In genomic region chr10:38380388-38380787, GRCm38 (mm10) we compare ENCODE assay signal across 24 mouse cellular contexts.
DNase-seq lines count a peak whose midpoint lies in the region; ATAC-seq and TF ChIP-seq lines count a peak whose summit lies in the region.
"Had no signal": no experiment of that assay in that cellular context is flagged by ENCODE, and none has a peak within 500 bp of the region (broad histone marks: within the 10 kb centered on the region; RNA-seq: fewer than 3 reads in every experiment).

No protein-coding gene starts in this region.

- WGBS in hindbrain, embryonic 14.5 days = 71% methylated on average over 2 of the region's 2 CpGs
- WGBS in hindbrain, embryonic 11.5 days = 77% methylated on average over 2 of the region's 2 CpGs
- 59% methylated on average over 2 of the region's 2 CpGs for WGBS in lung, embryonic 16.5 days
- 64% methylated on average over 2 of the region's 2 CpGs for WGBS in midbrain, postnatal 0 days
- WGBS in midbrain, embryonic 15.5 days = 74% methylated on average over 2 of the region's 2 CpGs

- no peaks in the 10 kb centered on the region for H3K4me1 ChIP-seq in hindbrain, embryonic 14.5 days (replicated peaks; ENCODE audit: control insufficient read depth, insufficient read depth, low read length)
- no peaks in the 10 kb centered on the region for H3K4me1 ChIP-seq in hindbrain, embryonic 11.5 days (replicated peaks; ENCODE audit: control insufficient read depth, insufficient read depth, low read length)
- H3K4me1 ChIP-seq in lung, embryonic 16.5 days (replicated peaks; ENCODE audit: control insufficient read depth, insufficient read depth, low read length) = no peaks in the 10 kb centered on the region
- H3K4me1 ChIP-seq in midbrain, postnatal 0 days (ENCODE audit: insufficient read depth, low read length) = no peaks in the 10 kb centered on the region
- H3K4me1 ChIP-seq in midbrain, embryonic 15.5 days = no peaks in the 10 kb centered on the region; the same call in 1 of the 2 replicates
- H3K4me1 ChIP-seq: embryonic facial prominence, embryonic 12.5 days; neural tube, embryonic 15.5 days had no signal

- no peaks in the 10 kb centered on the region for H3K27me3 ChIP-seq in hindbrain, embryonic 14.5 days (ENCODE audit: control insufficient read depth, insufficient read depth, low read length)
- H3K27me3 ChIP-seq in hindbrain, embryonic 11.5 days (ENCODE audit: control insufficient read depth, insufficient read depth, low read length) = no peaks in the 10 kb centered on the region
- H3K27me3 ChIP-seq in lung, embryonic 16.5 days (ENCODE audit: control insufficient read depth, insufficient read depth, low read depth, low read length) = no peaks in the 10 kb centered on the region
- no peaks in the 10 kb centered on the region for H3K27me3 ChIP-seq in midbrain, postnatal 0 days (ENCODE audit: insufficient read depth, low read length)
- H3K27me3 ChIP-seq in midbrain, embryonic 15.5 days (replicated peaks) = no peaks in the 10 kb centered on the region
- H3K27me3 ChIP-seq: CH12.LX; embryonic facial prominence, embryonic 12.5 days; forebrain, embryonic 13.5 days; neural tube, embryonic 15.5 days had no signal

- no peaks in the 10 kb centered on the region for H3K9me3 ChIP-seq in hindbrain, embryonic 14.5 days (ENCODE audit: control insufficient read depth, low read length)
- no peaks in the 10 kb centered on the region for H3K9me3 ChIP-seq in hindbrain, embryonic 11.5 days (ENCODE audit: control insufficient read depth, low read length)
- no peaks in the 10 kb centered on the region for H3K9me3 ChIP-seq in lung, embryonic 16.5 days (ENCODE audit: control insufficient read depth, low read length)
- no peaks in the 10 kb centered on the region for H3K9me3 ChIP-seq in midbrain, postnatal 0 days (ENCODE audit: low read length)
- H3K9me3 ChIP-seq in midbrain, embryonic 15.5 days = no peaks in the 10 kb centered on the region
- H3K9me3 ChIP-seq: embryonic facial prominence, embryonic 12.5 days; forebrain, embryonic 13.5 days; G1E; neural tube, embryonic 15.5 days had no signal

- TF ChIP-seq CTCF in midbrain, postnatal 0 days (IDR thresholded peaks at IDR 0.05) = no peak

- peak; percentile 35; the same call in 1 of the 2 replicates for ATAC-seq in hindbrain, embryonic 14.5 days (ENCODE audit: low FRiP score)
- no peak for ATAC-seq in hindbrain, embryonic 11.5 days (ENCODE audit: low FRiP score)
- peak; percentile 68; the same call in 1 of the 2 replicates for ATAC-seq in lung, embryonic 16.5 days (ENCODE audit: low read depth)
- no peak for ATAC-seq in midbrain, postnatal 0 days (ENCODE audit: low FRiP score)
- no peak for ATAC-seq in midbrain, embryonic 15.5 days (replicated peaks)
- ATAC-seq: forebrain, embryonic 13.5 days; intestine, embryonic 16.5 days had no signal

- H3K9ac ChIP-seq in hindbrain, embryonic 14.5 days = no peak overlapping the region
- no peak overlapping the region for H3K9ac ChIP-seq in hindbrain, embryonic 11.5 days (ENCODE audit: low read depth, low read length)
- H3K9ac ChIP-seq in lung, embryonic 16.5 days (ENCODE audit: low read length) = no peak overlapping the region
- no peak overlapping the region for H3K9ac ChIP-seq in midbrain, postnatal 0 days (replicated peaks; ENCODE audit: low read length, poor library complexity, severe bottlenecking)
- H3K9ac ChIP-seq in midbrain, embryonic 15.5 days = no peak overlapping the region
- H3K9ac ChIP-seq: embryonic facial prominence, embryonic 12.5 days; forebrain, embryonic 13.5 days; neural tube, embryonic 15.5 days had no signal

- no peak overlapping the region for H3K27ac ChIP-seq in hindbrain, embryonic 14.5 days
- H3K27ac ChIP-seq in hindbrain, embryonic 11.5 days (ENCODE audit: low read depth, low read length) = no peak overlapping the region
- H3K27ac ChIP-seq in lung, embryonic 16.5 days (ENCODE audit: low read length) = no peak overlapping the region
- H3K27ac ChIP-seq in midbrain, postnatal 0 days (ENCODE audit: low read depth, low read length) = no peak overlapping the region
- no peak overlapping the region for H3K27ac ChIP-seq in midbrain, embryonic 15.5 days
- H3K27ac ChIP-seq: embryonic facial prominence, embryonic 12.5 days; forebrain, embryonic 13.5 days; neural tube, embryonic 15.5 days had no signal

- no peak overlapping the region for H3K4me3 ChIP-seq in hindbrain, embryonic 14.5 days (replicated peaks; ENCODE audit: low read length)
- no peak overlapping the region for H3K4me3 ChIP-seq in hindbrain, embryonic 11.5 days (ENCODE audit: low read depth, low read length)
- H3K4me3 ChIP-seq in lung, embryonic 16.5 days (ENCODE audit: low read length) = no peak overlapping the region
- H3K4me3 ChIP-seq in midbrain, postnatal 0 days (ENCODE audit: low read depth, low read length) = no peak overlapping the region
- H3K4me3 ChIP-seq in midbrain, embryonic 15.5 days = no peak overlapping the region
- H3K4me3 ChIP-seq: embryonic facial prominence, embryonic 12.5 days; forebrain, embryonic 13.5 days; neural tube, embryonic 15.5 days had no signal

- H3K36me3 ChIP-seq in hindbrain, embryonic 14.5 days (replicated peaks; ENCODE audit: control insufficient read depth, insufficient read depth) = no peaks in the 10 kb centered on the region
- no peaks in the 10 kb centered on the region for H3K36me3 ChIP-seq in hindbrain, embryonic 11.5 days (ENCODE audit: control insufficient read depth, insufficient read depth, low read length)
- no peaks in the 10 kb centered on the region for H3K36me3 ChIP-seq in lung, embryonic 16.5 days (ENCODE audit: control insufficient read depth, insufficient read depth, low read length)
- no peaks in the 10 kb centered on the region for H3K36me3 ChIP-seq in midbrain, postnatal 0 days (ENCODE audit: insufficient read depth, low read length)
- H3K36me3 ChIP-seq in midbrain, embryonic 15.5 days (replicated peaks) = no peaks in the 10 kb centered on the region
- H3K36me3 ChIP-seq: embryonic facial prominence, embryonic 12.5 days; G1E; neural tube, embryonic 15.5 days had no signal

- peak; percentile 64 for DNase-seq in hindbrain, embryonic 14.5 days (ENCODE audit: low spot score)
- DNase-seq in hindbrain, embryonic 11.5 days (ENCODE audit: low spot score) = no peak
- no peak for DNase-seq in lung, postnatal 25 days (ENCODE audit: low spot score)
- peak; percentile 84 for DNase-seq in midbrain, postnatal 0 days (ENCODE audit: low spot score)
- no peak for DNase-seq in thymus, adult 18-20 months
- DNase-seq: adrenal gland, adult 2 months; B cell, adult 2 months; cerebellum, adult 11-12 months; gastrocnemius, postnatal 14 days; heart, adult 11 months; kidney, adult 9 months; kidney, postnatal 14 days; right cerebral cortex, adult 18-20 months; spleen, adult 18-20 months; thymus, postnatal 14 days had no signal

- H3K4me2 ChIP-seq in hindbrain, embryonic 14.5 days (replicated peaks) = no peak overlapping the region
- no peak overlapping the region for H3K4me2 ChIP-seq in hindbrain, embryonic 11.5 days (replicated peaks; ENCODE audit: low read depth, low read length)
- H3K4me2 ChIP-seq in lung, embryonic 16.5 days (ENCODE audit: low read depth, low read length) = no peak overlapping the region
- no peak overlapping the region for H3K4me2 ChIP-seq in midbrain, postnatal 0 days (ENCODE audit: low read depth, low read length, poor library complexity, severe bottlenecking)
- no peak overlapping the region for H3K4me2 ChIP-seq in midbrain, embryonic 15.5 days
- H3K4me2 ChIP-seq: embryonic facial prominence, embryonic 12.5 days; forebrain, embryonic 13.5 days; heart, embryonic 11.5 days; neural tube, embryonic 15.5 days had no signal

Comparison
In these comparisons a context has a peak if more than half of its experiments do, and no peak if none do; other contexts are left out.
1. ATAC-seq: peak in hindbrain, embryonic 14.5 days (single experiment) and lung, embryonic 16.5 days (single experiment); none in hindbrain, embryonic 11.5 days (single experiment), midbrain, postnatal 0 days (single experiment) and midbrain, embryonic 15.5 days (single experiment).
2. DNase-seq: peak in hindbrain, embryonic 14.5 days (single experiment) and midbrain, postnatal 0 days (single experiment); none in hindbrain, embryonic 11.5 days (single experiment), lung, postnatal 25 days (single experiment) and thymus, adult 18-20 months (0 of 2).